Mouse (Mus musculus) forebrain, embryonic 16.5 days (tissue): ENCODE results near the gene Sh2b3. TPM values are rescaled to one million over a fixed set of nuclear protein-coding genes. Genes with fewer than 3 reads are reported as not detected.

ENCODE experiments used
- ATAC-seq: fragments of 200-750 bp; cut with Nextera tagmentation; 2 replicates; pipeline ENCODE4 v1.8.0; 2017; ENCODE audit warnings: mild to moderate bottlenecking, moderate library complexity
- H3K27ac ChIP-seq: fragments of 300-500 bp; sonication (generic); 2 replicates; pipeline ENCODE4 v1.5.1; 2014; ENCODE audit warnings: low read length, control low read depth
- H3K27me3 ChIP-seq: fragments of 300-500 bp; sonication (generic); replicated peaks from 2 replicates; pipeline ENCODE4 v1.6.1; 2014; ENCODE audit warnings: low read length; ENCODE audit not compliant: control insufficient read depth, insufficient read depth
- H3K36me3 ChIP-seq: fragments of 300-500 bp; sonication (generic); 2 replicates; pipeline ENCODE4 v1.6.1; 2014; ENCODE audit not compliant: control insufficient read depth, insufficient read depth
- H3K4me1 ChIP-seq: fragments of 300-500 bp; sonication (generic); replicated peaks from 2 replicates; pipeline ENCODE4 v1.6.1; 2014; ENCODE audit warnings: low read length; ENCODE audit not compliant: control insufficient read depth, insufficient read depth
- H3K4me2 ChIP-seq: fragments of 300-500 bp; sonication (generic); 2 replicates; pipeline ENCODE4 v1.6.1; 2014; ENCODE audit warnings: mild to moderate bottlenecking, low read length, control low read depth
- H3K4me3 ChIP-seq: fragments of 300-500 bp; sonication (generic); replicated peaks from 2 replicates; pipeline ENCODE4 v1.5.1; 2014; ENCODE audit warnings: mild to moderate bottlenecking, low read length, control low read depth
- H3K9ac ChIP-seq: fragments of 300-500 bp; sonication (generic); replicated peaks from 2 replicates; pipeline ENCODE4 v1.6.1; 2014; ENCODE audit warnings: low read depth, low read length, control low read depth
- H3K9me3 ChIP-seq: fragments of 300-500 bp; sonication (generic); 2 replicates; pipeline ENCODE4 v1.6.1; 2016; ENCODE audit warnings: low read length; ENCODE audit not compliant: control insufficient read depth
- WGBS: fragments of 180-500 bp; shearing (Covaris S2); extraction: QIAGEN DNeasy Blood & Tissue Kit; methylation state at CpG from one replicate; pipeline ENCODE4 v1.1.7; 2014; 5-methylcytosine and 5-hydroxymethylcytosine counted together
- polyA plus RNA-seq: library from polyadenylated mRNA; unstranded; fragments of >200 nt; fragmentation: Nextera tagmentation; extraction: Ambion mirVana; gene quantifications from 2 replicates; pipeline ENCODE4 v1.2.1, GENCODE M21; 2015

The Sh2b3 gene
- polyA plus RNA-seq, 1 experiment from 2014 or later: 5.9 TPM

- Histone ChIP-seq H3K9ac (no peak overlapping the region), H3K4me1 (no peaks in the 10 kb centered on the region), H3K9me3 (no peaks in the 10 kb centered on the region), H3K4me3 (no peak overlapping the region), H3K27me3 (no peaks in the 10 kb centered on the region), H3K36me3 (peaks cover 16% of the 10 kb centered on the region), H3K4me2 (no peak overlapping the region), H3K27ac (no peak overlapping the region)
- no peak for ATAC-seq
- 90% methylated on average over 3 of the region's 3 CpGs for WGBS
Measured at GRCm38 (mm10) chr5:121820657-121821056, 16.8 kb downstream of the Sh2b3 start.

- no peaks in the 10 kb centered on the region for H3K9me3 ChIP-seq
- no peak overlapping the region for H3K9ac ChIP-seq
- H3K4me3 ChIP-seq: no peak overlapping the region
- H3K27me3 ChIP-seq: no peaks in the 10 kb centered on the region
- no peak overlapping the region for H3K27ac ChIP-seq
- H3K36me3 ChIP-seq: peaks cover 17% of the 10 kb centered on the region
- H3K4me1 ChIP-seq: no peaks in the 10 kb centered on the region
- no peak overlapping the region for H3K4me2 ChIP-seq
- no peak for ATAC-seq
- 90% methylated on average over 2 of the region's 2 CpGs for WGBS
Measured at GRCm38 (mm10) chr5:121820161-121820560, 17.3 kb downstream of the Sh2b3 start.

GRCm38 (mm10) chr5:121819559-121819958 lies 17.9 kb downstream of the Sh2b3 start:
- ATAC-seq: no peak
- H3K9ac ChIP-seq: no peak overlapping the region
- peaks cover 17% of the 10 kb centered on the region for H3K36me3 ChIP-seq
- H3K4me2 ChIP-seq: no peak overlapping the region
- H3K4me1 ChIP-seq: no peaks in the 10 kb centered on the region
- no peak overlapping the region for H3K27ac ChIP-seq
- no peaks in the 10 kb centered on the region for H3K9me3 ChIP-seq
- WGBS: 93% methylated on average over 5 of the region's 5 CpGs
- no peaks in the 10 kb centered on the region for H3K27me3 ChIP-seq
- H3K4me3 ChIP-seq: no peak overlapping the region

- ATAC-seq: no peak
- WGBS: 94% methylated on average over 4 of the region's 4 CpGs
- Histone ChIP-seq H3K27me3 (no peaks in the 10 kb centered on the region), H3K4me1 (no peaks in the 10 kb centered on the region), H3K9me3 (no peaks in the 10 kb centered on the region), H3K9ac (no peak overlapping the region), H3K4me2 (no peak overlapping the region), H3K4me3 (no peak overlapping the region), H3K36me3 (peaks cover 17% of the 10 kb centered on the region), H3K27ac (no peak overlapping the region)
Measured at GRCm38 (mm10) chr5:121818862-121819261, 18.6 kb downstream of the Sh2b3 start.

GRCm38 (mm10) chr5:121818401-121818800 lies 19.0 kb downstream of the Sh2b3 start:
- ATAC-seq: no peak
- 96% methylated on average over 7 of the region's 7 CpGs for WGBS
- Histone ChIP-seq H3K4me3 (no peak overlapping the region), H3K36me3 (peaks cover 19% of the 10 kb centered on the region), H3K4me1 (no peaks in the 10 kb centered on the region), H3K4me2 (no peak overlapping the region), H3K27ac (no peak overlapping the region), H3K9ac (no peak overlapping the region), H3K27me3 (no peaks in the 10 kb centered on the region), H3K9me3 (no peaks in the 10 kb centered on the region)

- no peak overlapping the region for H3K4me3 ChIP-seq
- no peak overlapping the region for H3K4me2 ChIP-seq
- no peak overlapping the region for H3K27ac ChIP-seq
- H3K9ac ChIP-seq: no peak overlapping the region
- WGBS: 85% methylated on average over 9 of the region's 9 CpGs
- H3K27me3 ChIP-seq: no peaks in the 10 kb centered on the region
- ATAC-seq: no peak
- H3K9me3 ChIP-seq: no peaks in the 10 kb centered on the region
- H3K4me1 ChIP-seq: no peaks in the 10 kb centered on the region
- H3K36me3 ChIP-seq: peaks cover 23% of the 10 kb centered on the region
Measured at GRCm38 (mm10) chr5:121817551-121817950, 19.9 kb downstream of the Sh2b3 start.

- no peak overlapping the region for H3K4me3 ChIP-seq
- no peak overlapping the region for H3K9ac ChIP-seq
- H3K4me1 ChIP-seq: no peaks in the 10 kb centered on the region
- no peaks in the 10 kb centered on the region for H3K27me3 ChIP-seq
- ATAC-seq: no peak
- H3K36me3 ChIP-seq: peaks cover 32% of the 10 kb centered on the region
- 98% methylated on average over 2 of the region's 2 CpGs for WGBS
- H3K4me2 ChIP-seq: no peak overlapping the region
- H3K9me3 ChIP-seq: no peaks in the 10 kb centered on the region
- H3K27ac ChIP-seq: no peak overlapping the region
Measured at GRCm38 (mm10) chr5:121816611-121817010, 20.8 kb downstream of the Sh2b3 start.

GRCm38 (mm10) chr5:121815867-121816380 lies 21.5 kb downstream of the Sh2b3 start:
- Histone ChIP-seq H3K4me2 (no peak overlapping the region), H3K36me3 (peaks cover 37% of the 10 kb centered on the region), H3K27ac (no peak overlapping the region), H3K4me3 (no peak overlapping the region), H3K4me1 (no peaks in the 10 kb centered on the region), H3K27me3 (no peaks in the 10 kb centered on the region), H3K9me3 (no peaks in the 10 kb centered on the region), H3K9ac (no peak overlapping the region)
- WGBS: 93% methylated on average over 8 of the region's 8 CpGs
- no peak for ATAC-seq

- Histone ChIP-seq H3K4me1 (no peaks in the 10 kb centered on the region), H3K9me3 (no peaks in the 10 kb centered on the region), H3K4me3 (no peak overlapping the region), H3K27me3 (no peaks in the 10 kb centered on the region), H3K4me2 (no peak overlapping the region), H3K36me3 (peaks cover 40% of the 10 kb centered on the region), H3K27ac (no peak overlapping the region), H3K9ac (no peak overlapping the region)
- ATAC-seq: no peak
- WGBS: 69% methylated on average over 3 of the region's 3 CpGs
Measured at GRCm38 (mm10) chr5:121815067-121815466, 22.4 kb downstream of the Sh2b3 start.

GRCm38 (mm10) chr5:121813744-121814143 lies 23.7 kb downstream of the Sh2b3 start:
- WGBS: 95% methylated on average over 10 of the region's 10 CpGs
- H3K4me3 ChIP-seq: no peak overlapping the region
- H3K9me3 ChIP-seq: no peaks in the 10 kb centered on the region
- no peak overlapping the region for H3K4me2 ChIP-seq
- ATAC-seq: no peak
- no peak overlapping the region for H3K27ac ChIP-seq
- H3K4me1 ChIP-seq: no peaks in the 10 kb centered on the region
- peaks cover 38% of the 10 kb centered on the region for H3K36me3 ChIP-seq
- no peaks in the 10 kb centered on the region for H3K27me3 ChIP-seq
- no peak overlapping the region for H3K9ac ChIP-seq
